Mouse (Mus musculus) spleen, adult 2 months (tissue): Measurements from ENCODE around the gene Them4. TPM values are rescaled to one million over a fixed set of nuclear protein-coding genes. Genes with fewer than 3 reads are reported as not detected.

ENCODE experiments used
- DNase-seq, 2 experiments: peaks; one replicate each; pipeline versions ENCODE4 v3.0.0 to v3.0.0-alpha.2; 2012 to 2021; ENCODE audit warnings: low spot score in 2 of 2, low read depth in 1 of 2
- H3K27ac ChIP-seq: fragments of 200-500 bp; 2 replicates; pipeline ENCODE4 v1.5.1; 2012; ENCODE audit warnings: low read length, inconsistent platforms; ENCODE audit not compliant: insufficient read depth
- H3K27me3 ChIP-seq: fragments of 200-500 bp; 2 replicates; pipeline ENCODE4 v1.6.1; 2012; ENCODE audit warnings: mild to moderate bottlenecking, moderate library complexity, low read length, inconsistent platforms; ENCODE audit not compliant: control insufficient read depth, insufficient read depth
- H3K36me3 ChIP-seq: fragments of 200-500 bp; 2 replicates; pipeline ENCODE4 v1.6.1; 2012; ENCODE audit warnings: mild to moderate bottlenecking, low read length, inconsistent platforms; ENCODE audit not compliant: control insufficient read depth, insufficient read depth
- H3K4me1 ChIP-seq: fragments of 200-500 bp; 2 replicates; pipeline ENCODE4 v1.6.1; 2011; ENCODE audit warnings: inconsistent platforms; ENCODE audit not compliant: control insufficient read depth, insufficient read depth, insufficient read length
- H3K4me3 ChIP-seq: fragments of 200-500 bp; 2 replicates; pipeline ENCODE4 v1.5.1; 2011; ENCODE audit warnings: mild to moderate bottlenecking, inconsistent platforms; ENCODE audit not compliant: insufficient read depth, insufficient read length; ENCODE audit errors: extremely low read depth
- CTCF ChIP-seq: fragments of 200-500 bp; IDR thresholded peaks from 2 replicates; pipeline ENCODE4 v1.5.1; 2011; ENCODE audit warnings: mild to moderate bottlenecking, inconsistent platforms; ENCODE audit not compliant: insufficient read depth, insufficient read length, insufficient replicate concordance; ENCODE audit errors: extremely low read depth
- POLR2A ChIP-seq: fragments of 200-500 bp; IDR thresholded peaks from 2 replicates; pipeline ENCODE4 v1.6.1; 2011; ENCODE audit warnings: low read depth, low read length, inconsistent platforms
- WGBS: fragments of 180-500 bp; shearing (Covaris S2); methylation state at CpG from one replicate; pipeline ENCODE4 v1.1.7; 2018; 5-methylcytosine and 5-hydroxymethylcytosine counted together
- polyA plus RNA-seq: library from polyadenylated mRNA; depleted of rRNA; stranded (reverse); fragments of >200 nt; gene quantifications from 2 replicates; pipeline ENCODE4 v1.2.3, GENCODE M21; 2012

Them4 gene
- polyA plus RNA-seq, 1 experiment, result 0.54 TPM

- Histone ChIP-seq H3K4me1 (no peaks in the 10 kb centered on the region), H3K36me3 (no peaks in the 10 kb centered on the region), H3K4me3 (no peak overlapping the region), H3K27ac (no peak overlapping the region), H3K27me3 (no peaks in the 10 kb centered on the region)
- no peak for DNase-seq
- WGBS, result 89% methylated on average over 2 of the region's 2 CpGs
- no peak for TF ChIP-seq POLR2A
- TF ChIP-seq CTCF, result no peak
These were observed 34.3 kb downstream of the Them4 start for GRCm38 (mm10) chr3:94344182-94344581.

- TF ChIP-seq CTCF, result no peak
- TF ChIP-seq POLR2A, result no peak
- Histone ChIP-seq H3K4me3 (no peak overlapping the region), H3K4me1 (no peaks in the 10 kb centered on the region), H3K27ac (no peak overlapping the region), H3K36me3 (no peaks in the 10 kb centered on the region), H3K27me3 (no peaks in the 10 kb centered on the region)
- DNase-seq, result no peak
- 81% methylated on average over 3 of the region's 3 CpGs for WGBS
These were observed 35.0 kb downstream of the Them4 start for GRCm38 (mm10) chr3:94344897-94345296.

- WGBS, result 65% methylated on average over 2 of the region's 2 CpGs
- Histone ChIP-seq H3K36me3 (no peaks in the 10 kb centered on the region), H3K4me1 (no peaks in the 10 kb centered on the region), H3K27ac (no peak overlapping the region), H3K4me3 (no peak overlapping the region), H3K27me3 (no peaks in the 10 kb centered on the region)
- TF ChIP-seq CTCF (no peak), POLR2A (no peak)
- no peak for DNase-seq
These were observed 38.3 kb downstream of the Them4 start for GRCm38 (mm10) chr3:94348146-94348545.

- H3K27me3 ChIP-seq, result peaks cover 5% of the 10 kb centered on the region
- H3K4me3 ChIP-seq, result no peak overlapping the region
- H3K36me3 ChIP-seq, result no peaks in the 10 kb centered on the region
- no peak overlapping the region for H3K27ac ChIP-seq
- H3K4me1 ChIP-seq, result peaks cover 6% of the 10 kb centered on the region; the same call in 1 of the 2 replicates
- no peak for TF ChIP-seq CTCF
- no peak for TF ChIP-seq POLR2A
- 5% methylated on average over 1 of the region's 1 CpGs for WGBS
- no peak for DNase-seq
These were observed 50.9 kb downstream of the Them4 start for GRCm38 (mm10) chr3:94360812-94361211.

- Histone ChIP-seq H3K4me1 (peaks cover 6% of the 10 kb centered on the region; the same call in 1 of the 2 replicates), H3K27ac (no peak within 1 kb of the TSS), H3K36me3 (no peaks in the 10 kb centered on the region), H3K27me3 (peaks cover 5% of the 10 kb centered on the region), H3K4me3 (no peak within 1 kb of the TSS)
- no peak for TF ChIP-seq CTCF
- TF ChIP-seq POLR2A, result no peak
- DNase-seq, result no peak
- 84% methylated on average over 7 of the region's 7 CpGs for WGBS
These were observed 52.2 kb downstream of the Them4 start, which contains the start of gene C2cd4d for GRCm38 (mm10) chr3:94362138-94362537. Gene C2cd4d, plus strand, starts transcription at chr3:94362438.

GRCm38 (mm10) chr3:94363291-94364153 lies 53.6 kb downstream of the Them4 start:
- DNase-seq, result no peak
- peaks cover 5% of the 10 kb centered on the region for H3K27me3 ChIP-seq

GRCm38 (mm10) chr3:94364154-94364526 lies 54.3 kb downstream of the Them4 start:
- Histone ChIP-seq H3K36me3 (no peaks in the 10 kb centered on the region), H3K4me1 (peaks cover 6% of the 10 kb centered on the region; the same call in 1 of the 2 replicates), H3K4me3 (no peak overlapping the region), H3K27me3 (peaks cover 5% of the 10 kb centered on the region), H3K27ac (no peak overlapping the region)
- no peak for DNase-seq
- 12% methylated on average over 23 of the region's 23 CpGs for WGBS
- TF ChIP-seq POLR2A, result no peak
- TF ChIP-seq CTCF, result no peak

More at GRCm38 (mm10) chr3:94363291-94364153, 53.6 kb downstream of the Them4 start:
- WGBS, result 14% methylated on average over 97 of the region's 97 CpGs
- TF ChIP-seq POLR2A (no peak), CTCF (no peak)
- no peaks in the 10 kb centered on the region for H3K36me3 ChIP-seq
- H3K4me3 ChIP-seq, result no peak overlapping the region; the same call in 1 of the 2 replicates
- H3K4me1 ChIP-seq, result peaks cover 6% of the 10 kb centered on the region; the same call in 1 of the 2 replicates
- H3K27ac ChIP-seq, result no peak overlapping the region
